9 mouse cellular contexts compared by ENCODE assay signal in the genomic region with DNA sequence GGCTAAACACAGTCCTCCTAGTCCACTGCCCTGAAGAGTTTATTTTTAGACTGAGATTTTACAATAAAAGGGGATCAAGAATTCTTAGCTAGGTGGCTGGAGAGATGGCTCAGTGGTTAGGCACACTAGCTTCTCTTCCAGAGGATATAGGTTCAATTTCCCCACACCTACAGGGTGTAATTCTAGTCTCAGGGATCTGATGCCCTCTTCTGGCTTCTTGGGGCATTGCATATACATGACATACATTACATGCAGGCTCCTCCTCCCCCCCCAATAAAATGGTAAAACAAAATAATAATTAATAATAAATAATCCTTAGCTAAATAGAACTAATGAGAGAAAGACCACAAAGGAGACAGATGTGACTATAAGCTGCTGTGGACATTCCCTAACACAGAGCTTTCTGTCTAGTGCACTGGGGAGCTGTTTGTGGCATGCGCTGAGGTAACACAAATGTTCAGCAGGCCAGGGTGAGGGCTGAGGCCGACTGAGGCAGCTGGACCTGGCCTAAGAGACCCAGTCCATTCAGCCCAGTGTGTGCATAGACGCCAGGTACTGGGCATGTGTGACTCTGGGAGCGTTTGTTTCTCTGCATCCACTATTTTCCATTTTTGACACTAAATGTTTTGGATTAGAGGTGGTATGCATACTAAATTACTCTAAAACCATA. TPM values are rescaled to one million over a fixed set of nuclear protein-coding genes. Genes with fewer than 3 reads are reported as not detected.
DNase-seq lines count a peak whose midpoint lies in the region; ATAC-seq lines count a peak whose summit lies in the region.
"Had no signal": no experiment of that assay in that cellular context is flagged by ENCODE, and none has a peak within 500 bp of the region (broad histone marks: within the 10 kb centered on the region; RNA-seq: fewer than 3 reads in every experiment).

No protein-coding gene starts in this region.

- no peak overlapping the region for H3K4me3 ChIP-seq in hindbrain, embryonic 14.5 days (replicated peaks; ENCODE audit: low read length)
- no peak overlapping the region for H3K4me3 ChIP-seq in liver, embryonic 16.5 days (ENCODE audit: low read depth, low read length)
- H3K4me3 ChIP-seq: erythroblast, embryonic 14.5 days had no signal

- H3K9ac ChIP-seq in hindbrain, embryonic 14.5 days, result no peak overlapping the region
- no peak overlapping the region for H3K9ac ChIP-seq in liver, embryonic 16.5 days (ENCODE audit: low read depth, low read length)

- WGBS in hindbrain, embryonic 14.5 days, result 87% methylated on average over 4 of the region's 4 CpGs
- WGBS in liver, embryonic 16.5 days (ENCODE audit: insufficient replicate concordance), result 75% methylated on average over 4 of the region's 4 CpGs

- H3K9me3 ChIP-seq in hindbrain, embryonic 14.5 days (ENCODE audit: control insufficient read depth, low read length), result no peaks in the 10 kb centered on the region
- no peaks in the 10 kb centered on the region for H3K9me3 ChIP-seq in liver, embryonic 16.5 days (replicated peaks; ENCODE audit: control insufficient read depth, low read length)

- intact Hi-C loops in left cerebral cortex, postnatal 36 days (cut with DNase I), result no loop called here

- DNase-seq in left cerebral cortex, adult 18-20 months (ENCODE audit: low spot score in 2 of 2), result peak; percentile 41 to 52
- DNase-seq in left cerebral cortex, postnatal 36 days (ENCODE audit: low spot score in 2 of 2), result no peak
- peak; percentile 70 for DNase-seq in R1 (ENCODE audit: low read depth, low spot score)
- peak; percentile 50 for DNase-seq in embryo, embryonic 11 days
- DNase-seq in hindbrain, embryonic 14.5 days (ENCODE audit: low spot score), result peak; percentile 55
- peak; percentile 73 for DNase-seq in retina, postnatal 1 day
- DNase-seq in ovary, adult 18-20 months (ENCODE audit: low spot score), result no peak

- H3K4me2 ChIP-seq in hindbrain, embryonic 14.5 days (replicated peaks), result no peak overlapping the region
- H3K4me2 ChIP-seq in liver, embryonic 16.5 days (ENCODE audit: low read depth, low read length), result no peak overlapping the region

- no peaks in the 10 kb centered on the region for H3K4me1 ChIP-seq in hindbrain, embryonic 14.5 days (replicated peaks; ENCODE audit: control insufficient read depth, insufficient read depth, low read length)
- no peaks in the 10 kb centered on the region for H3K4me1 ChIP-seq in liver, embryonic 16.5 days (ENCODE audit: control insufficient read depth, low read depth, low read length)

- H3K27me3 ChIP-seq in hindbrain, embryonic 14.5 days (ENCODE audit: control insufficient read depth, insufficient read depth, low read length), result no peaks in the 10 kb centered on the region
- H3K27me3 ChIP-seq in liver, embryonic 16.5 days (ENCODE audit: control insufficient read depth, insufficient read depth, low read depth, low read length), result no peaks in the 10 kb centered on the region

- ATAC-seq in hindbrain, embryonic 14.5 days (ENCODE audit: low FRiP score), result no peak
- ATAC-seq in liver, embryonic 16.5 days (ENCODE audit: low read depth), result peak; percentile 43; the same call in 1 of the 2 replicates

- H3K27ac ChIP-seq in hindbrain, embryonic 14.5 days, result no peak overlapping the region
- no peak overlapping the region for H3K27ac ChIP-seq in liver, embryonic 16.5 days (ENCODE audit: low read length)

- H3K36me3 ChIP-seq in hindbrain, embryonic 14.5 days (replicated peaks; ENCODE audit: control insufficient read depth, insufficient read depth), result peaks cover 63% of the 10 kb centered on the region
- H3K36me3 ChIP-seq in liver, embryonic 16.5 days (ENCODE audit: control insufficient read depth, insufficient read depth), result peaks cover 3% of the 10 kb centered on the region

RNA-seq across cellular contexts. Expression of a gene that starts 38.7 kb away (rescaled TPM):
- 10 to 100 TPM; 15.4 to 16.2 TPM for total RNA-seq in left cerebral cortex, adult 18-20 months (2021)
- 10 to 100 TPM; 12.9 to 13.5 TPM for total RNA-seq in left cerebral cortex, postnatal 36 days (2021)
- polyA plus RNA-seq in hindbrain, embryonic 14.5 days (2014; fragmentation: Nextera tagmentation; extraction: Ambion mirVana), result 10.1 and 10.3 TPM in 2 replicates
- 7.0 and 7.2 TPM in 2 replicates for polyA plus RNA-seq in liver, embryonic 16.5 days (2015; fragmentation: Nextera tagmentation; extraction: Ambion mirVana)

RNA-seq across cellular contexts. Expression of a gene that starts 56.6 kb away (rescaled TPM):
- 10 to 100 TPM; 23.4 to 25.7 TPM for total RNA-seq in left cerebral cortex, adult 18-20 months (2021)
- total RNA-seq in left cerebral cortex, postnatal 36 days (2021), result 10 to 100 TPM; 23.8 to 26.1 TPM
- 18.9 and 19.5 TPM in 2 replicates for polyA plus RNA-seq in hindbrain, embryonic 14.5 days (2014; fragmentation: Nextera tagmentation; extraction: Ambion mirVana)
- polyA plus RNA-seq in liver, embryonic 16.5 days (2015; fragmentation: Nextera tagmentation; extraction: Ambion mirVana), result 14.3 and 19.6 TPM in 2 replicates
- polyA plus RNA-seq: erythroblast, embryonic 14.5 days had no signal

Comparison
In these comparisons a context has a peak if more than half of its experiments do, and no peak if none do; other contexts are left out.
1. DNase-seq: peak in left cerebral cortex, adult 18-20 months (2 of 2), R1 (single experiment), embryo, embryonic 11 days (single experiment), hindbrain, embryonic 14.5 days (single experiment) and retina, postnatal 1 day (single experiment); none in left cerebral cortex, postnatal 36 days (0 of 2) and ovary, adult 18-20 months (single experiment).